Mouse (Mus musculus) testis, adult 2 months (tissue): ENCODE measurements around the gene Leo1. TPM values are rescaled to one million over a fixed set of nuclear protein-coding genes. Genes with fewer than 3 reads are reported as not detected.
A peak's percentile ranks its signal among the peaks of the same experiment; 100 is the strongest.

Source experiments
- H3K27ac ChIP-seq: fragments of 200-500 bp; 2 replicates; pipeline ENCODE4 v1.5.1; 2012; ENCODE audit warnings: low read depth, low read length; ENCODE audit not compliant: control insufficient read depth, insufficient read depth
- H3K27me3 ChIP-seq: fragments of 200-500 bp; 2 replicates; pipeline ENCODE4 v1.6.1; 2012; ENCODE audit warnings: mild to moderate bottlenecking, low read length, moderate library complexity; ENCODE audit not compliant: control insufficient read depth, insufficient read depth
- H3K36me3 ChIP-seq: fragments of 200-500 bp; 2 replicates; pipeline ENCODE4 v1.6.1; 2012; ENCODE audit warnings: mild to moderate bottlenecking, low read length; ENCODE audit not compliant: control insufficient read depth, insufficient read depth
- H3K4me1 ChIP-seq: fragments of 200-500 bp; 2 replicates; pipeline ENCODE4 v1.6.1; 2012; ENCODE audit warnings: low read length; ENCODE audit not compliant: control insufficient read depth, insufficient read depth
- H3K4me3 ChIP-seq: fragments of 200-500 bp; 2 replicates; pipeline ENCODE4 v1.5.1; 2012; ENCODE audit warnings: low read depth, mild to moderate bottlenecking, low read length, moderate library complexity, mixed read lengths; ENCODE audit not compliant: control insufficient read depth
- CTCF ChIP-seq: fragments of 200-500 bp; IDR thresholded peaks from 2 replicates; pipeline ENCODE4 v1.5.1; 2012; ENCODE audit warnings: low read depth, mild to moderate bottlenecking, inconsistent platforms, low read length, moderate library complexity; ENCODE audit not compliant: control insufficient read depth, insufficient read depth, insufficient replicate concordance
- POLR2A ChIP-seq: fragments of 200-500 bp; IDR thresholded peaks from 2 replicates; pipeline ENCODE4 v1.6.1; 2012; ENCODE audit warnings: low read depth, mild to moderate bottlenecking, inconsistent platforms, low read length, moderate library complexity; ENCODE audit not compliant: control insufficient read depth
- polyA plus RNA-seq: library from polyadenylated mRNA; depleted of rRNA; stranded (reverse); fragments of >200 nt; gene quantifications from 2 replicates; pipeline ENCODE4 v1.2.3, GENCODE M21; 2012; rRNA removed

The Leo1 gene
- 12.2 and 13.6 TPM in 2 replicates for polyA plus RNA-seq

- Histone ChIP-seq H3K36me3 (peaks cover 2% of the 10 kb centered on the region), H3K4me3 (peak within 1 kb of the TSS; percentile 93), H3K4me1 (no peaks in the 10 kb centered on the region; the same call in 1 of the 2 replicates), H3K27ac (peak within 1 kb of the TSS; percentile 92), H3K27me3 (no peaks in the 10 kb centered on the region)
- TF ChIP-seq POLR2A (peak; percentile 87), CTCF (no peak)
These were observed at the start of gene Leo1 for GRCm38 (mm10) chr9:75440796-75441666. Gene Leo1 (plus strand): TSS chr9:75441524.

GRCm38 (mm10) chr9:75393251-75393650, 48.1 kb upstream of the Leo1 start:
- Histone ChIP-seq H3K36me3 (peaks cover 2% of the 10 kb centered on the region; the same call in 1 of the 2 replicates), H3K27me3 (no peaks in the 10 kb centered on the region), H3K4me3 (no peak overlapping the region), H3K4me1 (no peaks in the 10 kb centered on the region), H3K27ac (no peak overlapping the region)
- TF ChIP-seq POLR2A: no peak
- TF ChIP-seq CTCF: no peak

GRCm38 (mm10) chr9:75395971-75396370, 45.4 kb upstream of the Leo1 start:
- TF ChIP-seq POLR2A (no peak), CTCF (no peak)
- H3K36me3 ChIP-seq: peaks cover 2% of the 10 kb centered on the region; the same call in 1 of the 2 replicates
- no peak overlapping the region; the same call in 1 of the 2 replicates for H3K27ac ChIP-seq
- H3K4me1 ChIP-seq: no peaks in the 10 kb centered on the region
- H3K27me3 ChIP-seq: no peaks in the 10 kb centered on the region
- no peak overlapping the region for H3K4me3 ChIP-seq

GRCm38 (mm10) chr9:75399069-75399468, 42.3 kb upstream of the Leo1 start:
- no peaks in the 10 kb centered on the region; the same call in 1 of the 2 replicates for H3K36me3 ChIP-seq

GRCm38 (mm10) chr9:75400639-75401038, 40.7 kb upstream of the Leo1 start:
- TF ChIP-seq CTCF (no peak), POLR2A (no peak)
- H3K36me3 ChIP-seq: no peaks in the 10 kb centered on the region

More at GRCm38 (mm10) chr9:75399069-75399468, 42.3 kb upstream of the Leo1 start:
- no peaks in the 10 kb centered on the region for H3K27me3 ChIP-seq
- peaks cover 5% of the 10 kb centered on the region for H3K4me1 ChIP-seq
- H3K4me3 ChIP-seq: no peak overlapping the region
- no peak overlapping the region for H3K27ac ChIP-seq
- TF ChIP-seq CTCF (no peak), POLR2A (no peak)

GRCm38 (mm10) chr9:75401593-75402504, 39.5 kb upstream of the Leo1 start:
- TF ChIP-seq CTCF (no peak), POLR2A (no peak)
- Histone ChIP-seq H3K36me3 (no peaks in the 10 kb centered on the region), H3K4me1 (peaks cover 6% of the 10 kb centered on the region), H3K4me3 (no peak overlapping the region), H3K27me3 (no peaks in the 10 kb centered on the region), H3K27ac (peak overlapping the region; percentile 18; the same call in 1 of the 2 replicates)

More at GRCm38 (mm10) chr9:75400639-75401038, 40.7 kb upstream of the Leo1 start:
- H3K4me3 ChIP-seq: no peak overlapping the region
- H3K4me1 ChIP-seq: peaks cover 6% of the 10 kb centered on the region
- H3K27ac ChIP-seq: no peak overlapping the region
- H3K27me3 ChIP-seq: no peaks in the 10 kb centered on the region

- no peaks in the 10 kb centered on the region for H3K27me3 ChIP-seq
- no peaks in the 10 kb centered on the region for H3K36me3 ChIP-seq
- peaks cover 10% of the 10 kb centered on the region for H3K4me1 ChIP-seq
- TF ChIP-seq POLR2A: no peak
- no peak for TF ChIP-seq CTCF
- no peak overlapping the region for H3K4me3 ChIP-seq
- H3K27ac ChIP-seq: no peak overlapping the region
These were observed 37.8 kb upstream of the Leo1 start for GRCm38 (mm10) chr9:75403520-75403919.
